Mouse (Mus musculus) E14TG2a.4 (cell line): Measurements from ENCODE around the gene Vps4b.

ENCODE experiments used
- CTCF ChIP-seq: conservative IDR thresholded peaks from 2 replicates; pipeline ENCODE4 v1.5.1; 2014; ENCODE audit warnings: low read length
- NANOG ChIP-seq: IDR thresholded peaks from 2 replicates; pipeline ENCODE4 v1.6.1; 2014; ENCODE audit warnings: borderline replicate concordance, low read length, mixed read lengths
- POU5F1 ChIP-seq: IDR thresholded peaks from 2 replicates; pipeline ENCODE4 v1.6.1; 2014; ENCODE audit warnings: low read length, borderline replicate concordance

DNA sequence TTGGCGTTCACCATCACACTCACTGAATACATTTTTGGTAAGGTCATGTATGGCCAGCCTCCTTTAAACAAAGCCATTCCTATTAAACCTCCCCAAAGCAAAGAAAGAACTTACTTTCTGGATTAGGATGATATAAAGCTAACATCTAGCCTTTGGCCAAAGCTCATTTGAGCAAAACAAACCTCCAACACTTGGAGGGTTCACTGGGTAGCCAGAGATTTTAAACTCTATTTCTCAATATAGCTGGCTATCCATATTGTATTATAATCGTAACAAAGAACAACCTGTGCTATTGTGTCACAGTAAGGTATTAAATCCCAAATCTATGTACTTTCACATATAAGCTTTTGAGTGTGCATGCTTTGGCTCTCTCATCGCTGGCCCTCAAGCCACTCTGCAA, 35.8 kb downstream of the Vps4b start:
- TF ChIP-seq CTCF, result no peak
- TF ChIP-seq NANOG, result no peak
- TF ChIP-seq POU5F1, result no peak
